Mouse (Mus musculus) embryonic facial prominence, embryonic 13.5 days (tissue): ENCODE measurements around the gene Atp8a2. TPM values are rescaled to one million over a fixed set of nuclear protein-coding genes. Genes with fewer than 3 reads are reported as not detected.
A peak's percentile ranks its signal among the peaks of the same experiment; 100 is the strongest.
"Not testable (repeated sequence)": the region's sequence is repeated elsewhere in the genome, so short reads cannot be mapped to it uniquely, and the experiment has no call there.

Source experiments
- ATAC-seq: fragments of 200-750 bp; cut with Nextera tagmentation; 2 replicates; pipeline ENCODE4 v1.8.0; 2017; ENCODE audit warnings: low read depth; ENCODE audit not compliant: insufficient number of reproducible peaks, insufficient read depth, low FRiP score, low TSS enrichment
- H3K27ac ChIP-seq: fragments of 300-500 bp; sonication (generic); 2 replicates; pipeline ENCODE4 v1.5.1; 2015; ENCODE audit warnings: moderate library complexity, mild to moderate bottlenecking, inconsistent platforms
- H3K27me3 ChIP-seq: fragments of 300-500 bp; sonication (generic); 2 replicates; pipeline ENCODE4 v1.6.1; 2015; ENCODE audit warnings: mild to moderate bottlenecking, inconsistent platforms
- H3K36me3 ChIP-seq: fragments of 300-500 bp; sonication (generic); 2 replicates; pipeline ENCODE4 v1.6.1; 2015; ENCODE audit warnings: mild to moderate bottlenecking, inconsistent platforms
- H3K4me1 ChIP-seq: fragments of 300-500 bp; sonication (generic); 2 replicates; pipeline ENCODE4 v1.6.1; 2015; ENCODE audit warnings: inconsistent platforms
- H3K4me2 ChIP-seq: fragments of 300-500 bp; sonication (generic); 2 replicates; pipeline ENCODE4 v1.6.1; 2015; ENCODE audit warnings: moderate library complexity, mild to moderate bottlenecking, inconsistent platforms
- H3K4me3 ChIP-seq: fragments of 300-500 bp; sonication (generic); 2 replicates; pipeline ENCODE4 v1.5.1; 2015; ENCODE audit warnings: mild to moderate bottlenecking, inconsistent platforms
- H3K9ac ChIP-seq: fragments of 300-500 bp; sonication (generic); 2 replicates; pipeline ENCODE4 v1.6.1; 2015; ENCODE audit warnings: mild to moderate bottlenecking, inconsistent platforms
- H3K9me3 ChIP-seq: fragments of 300-500 bp; sonication (generic); 2 replicates; pipeline ENCODE4 v1.6.1; 2016; ENCODE audit warnings: inconsistent platforms
- WGBS: fragments of 180-500 bp; shearing (Covaris S2); methylation state at CpG from one replicate; pipeline ENCODE4 v1.1.7; 2015; ENCODE audit warnings: mixed read lengths; 5-methylcytosine and 5-hydroxymethylcytosine counted together
- polyA plus RNA-seq: library from polyadenylated mRNA; unstranded; fragments of >200 nt; fragmentation: Nextera tagmentation; extraction: Ambion mirVana; gene quantifications from 2 replicates; pipeline ENCODE4 v1.2.1, GENCODE M21; 2015

Gene Atp8a2
- polyA plus RNA-seq, 1 experiment from 2014 or later = 3.1 TPM

DNA sequence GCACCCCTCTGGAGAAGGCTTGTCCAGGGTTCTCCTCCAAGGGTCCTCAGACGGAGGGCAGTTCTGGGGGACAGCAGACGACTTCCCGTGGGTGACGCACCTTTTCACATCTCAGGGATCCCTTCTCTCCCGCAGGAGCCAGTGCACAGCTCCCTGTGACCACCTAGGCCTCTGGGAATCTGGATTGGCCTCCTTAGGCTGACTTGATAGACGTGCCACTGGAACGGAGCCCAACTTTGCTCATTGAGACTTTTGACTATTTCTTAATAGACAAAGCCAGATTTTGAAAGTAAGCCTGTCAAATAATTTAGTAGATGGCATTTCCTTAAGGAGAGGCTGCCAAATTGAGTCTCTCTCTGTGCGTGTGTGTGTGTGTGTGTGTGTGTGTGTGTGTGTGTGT lies 570.3 kb downstream of the Atp8a2 start:
- Histone ChIP-seq H3K9ac (peak overlapping the region; percentile 77), H3K27ac (no peak overlapping the region), H3K4me3 (peak overlapping the region; percentile 62), H3K4me2 (peak overlapping the region; percentile 83), H3K27me3 (peaks cover 45% of the 10 kb centered on the region), H3K4me1 (peaks cover 34% of the 10 kb centered on the region), H3K36me3 (peaks cover 8% of the 10 kb centered on the region), H3K9me3 (no peaks in the 10 kb centered on the region)
- WGBS = 18% methylated on average over 8 of the region's 8 CpGs
- ATAC-seq = no peak

DNA sequence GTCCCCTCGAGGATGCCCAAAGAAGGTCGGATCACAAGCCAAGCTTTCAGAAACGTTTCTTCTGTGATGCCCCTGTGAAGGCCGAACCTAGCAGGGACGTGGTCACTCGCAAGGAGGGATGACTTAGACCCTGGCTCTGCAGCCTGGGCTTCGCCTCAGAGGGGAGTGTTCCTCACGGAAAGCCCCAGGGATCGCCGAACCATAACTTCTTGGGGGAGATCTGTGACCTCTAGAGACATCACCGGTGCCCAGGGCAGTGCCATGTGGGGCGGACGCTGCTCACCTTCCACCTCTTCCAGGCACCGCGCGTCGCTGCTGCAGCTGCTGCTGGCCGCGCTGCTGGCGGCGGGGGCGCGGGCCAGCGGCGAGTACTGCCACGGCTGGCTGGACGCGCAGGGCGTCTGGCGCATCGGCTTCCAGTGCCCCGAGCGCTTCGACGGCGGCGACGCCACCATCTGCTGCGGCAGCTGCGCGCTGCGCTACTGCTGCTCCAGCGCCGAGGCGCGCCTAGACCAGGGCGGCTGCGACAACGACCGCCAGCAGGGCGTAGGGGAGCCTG lies 571.1 kb downstream of the Atp8a2 start:
- Histone ChIP-seq H3K9ac (peak overlapping the region; percentile 77), H3K4me1 (peaks cover 34% of the 10 kb centered on the region), H3K4me2 (peak overlapping the region; percentile 83), H3K4me3 (peak overlapping the region; percentile 62), H3K27me3 (peaks cover 45% of the 10 kb centered on the region), H3K36me3 (peaks cover 8% of the 10 kb centered on the region), H3K27ac (peak overlapping the region; percentile 39; the same call in 1 of the 2 replicates), H3K9me3 (no peaks in the 10 kb centered on the region)
- no peak for ATAC-seq
- WGBS = under 1% methylated on average over 51 of the region's 51 CpGs

DNA sequence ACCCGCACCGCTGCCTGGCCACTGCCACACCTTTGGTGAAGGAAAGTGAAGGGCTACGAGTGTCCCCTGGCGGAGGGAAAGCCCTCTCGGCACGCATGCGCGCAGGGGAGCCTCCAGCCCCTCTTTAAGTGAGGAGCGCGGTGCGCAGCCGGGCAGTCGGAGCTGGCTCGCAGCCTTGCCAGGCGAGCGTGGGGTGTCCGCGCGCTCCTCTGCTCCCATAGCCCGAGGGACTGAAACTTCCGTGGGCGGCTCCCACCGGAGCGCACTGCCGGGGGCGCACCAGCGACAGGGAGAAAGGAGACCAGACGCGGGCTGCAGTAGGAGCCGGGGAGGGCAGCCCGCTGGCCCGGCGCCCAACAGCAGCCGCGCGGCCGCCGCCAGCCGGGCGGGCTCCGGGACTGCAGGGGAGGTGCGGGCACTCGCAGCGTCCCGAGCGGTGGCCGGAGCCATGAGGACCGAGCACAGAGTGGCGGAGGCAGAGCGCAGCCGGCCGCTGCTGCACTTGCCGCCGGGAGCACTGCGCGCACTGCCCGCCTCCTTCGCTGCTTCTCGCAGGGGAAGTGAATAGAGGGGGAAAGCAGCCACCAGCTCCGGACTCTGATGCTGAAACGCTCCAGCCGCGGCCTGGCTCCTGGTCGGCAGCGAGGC lies 571.7 kb downstream of the Atp8a2 start, which contains the start of gene Shisa2:
Gene Shisa2 (plus strand): TSS at position 151 of the 648 bp plus-strand sequence.
- Histone ChIP-seq H3K9ac (peak within 1 kb of the TSS; percentile 77), H3K9me3 (no peaks in the 10 kb centered on the region), H3K27me3 (peaks cover 45% of the 10 kb centered on the region), H3K27ac (peak within 1 kb of the TSS; percentile 39), H3K4me3 (peak within 1 kb of the TSS; percentile 62), H3K4me2 (peak within 1 kb of the TSS; percentile 83), H3K4me1 (peaks cover 34% of the 10 kb centered on the region), H3K36me3 (peaks cover 6% of the 10 kb centered on the region)
- peak; percentile 73; the same call in 1 of the 2 replicates for ATAC-seq
- under 1% methylated on average over 63 of the region's 65 CpGs for WGBS

DNA sequence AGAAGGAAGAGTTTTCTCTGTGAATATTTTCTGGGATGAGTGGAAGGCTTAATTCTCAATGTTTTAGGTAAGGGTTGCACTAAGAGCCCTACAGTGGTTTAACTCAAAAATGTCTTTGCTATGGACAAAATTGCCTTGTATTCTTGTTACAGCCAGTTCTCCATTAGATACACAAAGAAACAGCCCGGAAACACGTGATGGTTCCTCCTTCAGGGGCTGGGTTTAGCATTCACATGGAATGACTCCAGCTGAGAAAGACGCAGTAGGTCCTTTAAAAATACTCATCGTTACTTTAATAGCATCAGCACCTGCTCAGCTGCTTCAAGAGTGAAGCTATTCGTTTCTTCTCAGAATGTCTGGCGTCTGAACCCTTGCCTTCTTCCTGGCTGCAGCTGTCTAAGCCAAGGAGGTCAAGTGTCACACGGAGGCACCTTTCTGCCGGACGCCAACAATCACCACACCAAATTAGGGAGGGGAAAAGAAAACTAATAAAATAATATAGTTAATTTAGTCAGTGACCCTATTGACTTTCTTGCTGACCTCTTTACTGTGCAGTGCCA lies 572.6 kb downstream of the Atp8a2 start:
- 25% methylated on average over 9 of the region's 9 CpGs for WGBS
- Histone ChIP-seq H3K4me3 (peak overlapping the region; percentile 62), H3K27me3 (peaks cover 45% of the 10 kb centered on the region)

DNA sequence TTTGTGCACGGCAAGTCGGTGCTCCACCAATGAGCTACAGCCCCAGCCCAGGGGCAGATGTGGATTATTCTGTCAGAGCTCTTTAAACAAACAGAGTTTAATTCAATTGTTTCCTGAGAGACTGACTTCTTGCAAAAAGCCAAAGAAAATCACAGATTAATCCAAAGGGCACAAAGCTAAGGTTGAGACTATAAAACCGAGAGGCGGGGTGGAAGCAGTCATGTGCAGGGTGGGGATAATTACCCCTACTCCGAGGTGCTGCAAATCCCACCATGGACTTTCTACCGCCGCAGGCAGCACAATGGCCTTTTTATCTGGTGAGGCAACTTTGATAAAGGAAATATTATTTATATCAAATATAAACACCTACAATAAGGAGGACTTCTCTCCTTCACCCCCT lies 580.2 kb downstream of the Atp8a2 start:
- H3K27ac ChIP-seq = no peak overlapping the region
- no peaks in the 10 kb centered on the region for H3K4me1 ChIP-seq
- ATAC-seq = no peak
- no peak overlapping the region for H3K4me3 ChIP-seq
- H3K4me2 ChIP-seq = no peak overlapping the region
- 52% methylated on average over 7 of the region's 7 CpGs for WGBS
- H3K27me3 ChIP-seq = peaks cover 4% of the 10 kb centered on the region; the same call in 1 of the 2 replicates
- H3K9ac ChIP-seq = no peak overlapping the region
- no peaks in the 10 kb centered on the region for H3K36me3 ChIP-seq
- H3K9me3 ChIP-seq = no peaks in the 10 kb centered on the region

More for the DNA sequence above, 572.6 kb downstream of the Atp8a2 start:
- H3K36me3 ChIP-seq = no peaks in the 10 kb centered on the region
- peak overlapping the region; percentile 83 for H3K4me2 ChIP-seq
- H3K27ac ChIP-seq = no peak overlapping the region
- H3K9me3 ChIP-seq = no peaks in the 10 kb centered on the region
- ATAC-seq = no peak
- no peak overlapping the region for H3K9ac ChIP-seq
- peaks cover 34% of the 10 kb centered on the region for H3K4me1 ChIP-seq

DNA sequence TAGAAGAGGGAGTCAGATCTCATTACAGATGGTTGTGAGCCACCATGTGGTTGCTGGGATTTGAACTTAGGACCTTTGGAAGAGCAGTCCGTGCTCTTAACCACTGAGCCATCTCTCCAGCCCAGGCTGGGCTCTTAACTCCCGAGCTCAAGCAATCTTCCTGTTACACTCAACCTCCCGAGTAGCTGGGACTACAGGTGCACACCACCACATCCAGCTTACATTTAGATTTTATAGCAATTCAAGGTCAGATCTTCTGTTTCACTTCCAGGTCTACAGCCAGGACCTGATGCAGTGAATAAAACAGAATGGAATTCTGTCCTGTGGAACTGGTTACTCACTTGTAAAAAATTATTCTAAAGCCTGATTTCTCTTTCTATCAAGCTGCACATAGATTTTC lies 582.8 kb downstream of the Atp8a2 start:
- not testable (repeated sequence) for H3K36me3 ChIP-seq, H3K9ac ChIP-seq, H3K27ac ChIP-seq, H3K4me3 ChIP-seq, H3K27me3 ChIP-seq, ATAC-seq, H3K9me3 ChIP-seq, H3K4me2 ChIP-seq, H3K4me1 ChIP-seq
- 81% methylated on average over 3 of the region's 3 CpGs for WGBS

DNA sequence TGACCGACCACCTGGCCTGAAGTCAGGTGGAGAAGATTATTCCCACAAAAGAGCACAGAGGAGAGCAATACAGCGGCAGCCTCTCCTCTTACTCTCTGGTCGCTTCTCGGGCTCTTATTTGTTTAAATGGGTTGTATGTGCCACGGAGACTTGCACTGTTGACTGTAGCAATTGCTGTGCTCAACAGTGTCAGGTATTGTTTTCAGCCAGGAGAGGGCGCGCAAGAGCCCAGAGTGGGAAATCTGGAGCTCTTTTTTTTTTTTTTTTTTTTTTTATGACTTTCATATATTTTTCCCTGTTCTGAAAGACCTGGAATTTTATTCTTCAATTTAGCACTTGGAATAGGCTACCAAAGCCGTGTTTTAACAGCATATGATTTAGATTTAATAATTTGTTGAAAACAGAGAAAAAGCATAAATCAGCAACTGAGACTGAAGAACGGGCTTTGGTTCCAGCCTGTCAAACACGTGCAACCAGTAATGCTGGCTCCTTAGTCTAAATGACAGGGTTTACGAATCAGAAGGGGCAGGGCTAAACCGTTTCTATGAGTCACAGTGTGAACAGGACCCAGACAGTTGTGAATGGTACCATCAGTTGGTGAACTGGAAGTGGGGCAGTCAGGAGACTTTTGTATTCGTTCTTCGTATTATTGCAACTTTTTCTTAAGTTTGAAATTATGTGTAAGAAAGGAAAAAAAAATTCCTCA lies 583.9 kb downstream of the Atp8a2 start:
- no peak overlapping the region for H3K9ac ChIP-seq
- H3K4me3 ChIP-seq = no peak overlapping the region
- WGBS = 48% methylated on average over 14 of the region's 14 CpGs
- H3K27me3 ChIP-seq = peaks cover 4% of the 10 kb centered on the region; the same call in 1 of the 2 replicates
- H3K27ac ChIP-seq = no peak overlapping the region
- no peaks in the 10 kb centered on the region for H3K4me1 ChIP-seq
- H3K4me2 ChIP-seq = no peak overlapping the region
- H3K9me3 ChIP-seq = no peaks in the 10 kb centered on the region
- no peak for ATAC-seq
- H3K36me3 ChIP-seq = no peaks in the 10 kb centered on the region

DNA sequence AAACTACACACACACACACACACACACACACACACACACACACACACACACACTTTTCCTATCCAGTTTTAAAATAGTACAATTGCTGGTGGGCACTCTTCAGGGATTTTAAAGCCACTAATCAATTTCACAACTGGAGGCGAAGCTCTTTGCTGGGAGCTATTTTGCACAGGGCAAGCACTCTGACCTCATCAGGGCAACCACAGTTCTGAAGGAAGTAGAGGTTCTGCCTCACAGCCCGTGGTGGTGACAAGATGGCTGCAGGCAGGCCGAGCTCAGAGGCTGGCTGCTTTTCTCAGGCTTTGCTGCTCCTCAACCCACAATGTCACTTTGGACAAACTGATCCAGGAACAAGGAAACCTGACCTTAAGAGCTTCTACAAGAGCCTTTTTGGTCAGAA lies 590.0 kb downstream of the Atp8a2 start:
- no peaks in the 10 kb centered on the region for H3K36me3 ChIP-seq
- H3K27ac ChIP-seq = no peak overlapping the region
- 0 out of 2 replicates have a peak, but pooled peaks cover 6% of the 10 kb centered on the region for H3K27me3 ChIP-seq
- no peak for ATAC-seq
- H3K4me1 ChIP-seq = no peaks in the 10 kb centered on the region
- WGBS = 18% methylated on average over 3 of the region's 3 CpGs
- no peaks in the 10 kb centered on the region for H3K9me3 ChIP-seq
- H3K4me3 ChIP-seq = no peak overlapping the region
- no peak overlapping the region for H3K4me2 ChIP-seq
- H3K9ac ChIP-seq = no peak overlapping the region

DNA sequence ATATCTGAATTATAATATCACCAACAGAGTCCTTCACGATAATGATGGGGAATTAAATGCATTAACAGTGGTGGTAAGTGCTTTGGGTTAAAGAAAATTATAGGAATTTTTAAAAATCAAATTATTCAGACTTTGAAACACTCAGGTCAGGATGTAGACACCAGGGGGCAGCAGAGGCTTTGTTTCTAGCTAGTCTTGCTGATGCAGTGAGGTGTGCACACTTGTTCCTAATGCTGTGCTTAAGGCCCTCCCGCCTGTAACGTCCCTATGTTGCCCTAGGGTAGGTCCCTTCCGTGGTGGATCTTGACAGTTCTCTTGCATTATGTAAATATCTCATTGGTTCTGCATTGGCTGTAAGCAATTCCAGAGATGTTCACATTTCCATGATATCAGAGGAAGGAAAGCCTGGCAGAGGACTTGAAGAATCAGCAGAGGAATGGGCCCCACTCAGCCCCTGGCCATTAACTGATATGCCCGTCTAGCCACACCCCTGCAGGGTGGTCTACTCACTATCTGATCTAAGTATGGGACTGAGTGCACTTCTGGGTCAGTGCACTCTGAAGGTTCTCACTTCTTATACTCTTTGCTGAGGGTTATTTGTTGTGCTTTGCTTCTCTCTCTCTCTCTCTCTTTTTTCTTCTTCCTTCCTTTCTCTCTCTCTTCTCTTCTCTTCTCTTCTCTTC lies 591.2 kb downstream of the Atp8a2 start:
- H3K4me2 ChIP-seq = no peak overlapping the region
- no peaks in the 10 kb centered on the region for H3K36me3 ChIP-seq
- WGBS = 16% methylated on average over 5 of the region's 5 CpGs
- no peaks in the 10 kb centered on the region for H3K9me3 ChIP-seq
- H3K4me3 ChIP-seq = no peak overlapping the region
- no peaks in the 10 kb centered on the region for H3K4me1 ChIP-seq
- H3K27me3 ChIP-seq = 0 out of 2 replicates have a peak, but pooled peaks cover 6% of the 10 kb centered on the region
- no peak overlapping the region for H3K9ac ChIP-seq
- no peak for ATAC-seq
- no peak overlapping the region for H3K27ac ChIP-seq

DNA sequence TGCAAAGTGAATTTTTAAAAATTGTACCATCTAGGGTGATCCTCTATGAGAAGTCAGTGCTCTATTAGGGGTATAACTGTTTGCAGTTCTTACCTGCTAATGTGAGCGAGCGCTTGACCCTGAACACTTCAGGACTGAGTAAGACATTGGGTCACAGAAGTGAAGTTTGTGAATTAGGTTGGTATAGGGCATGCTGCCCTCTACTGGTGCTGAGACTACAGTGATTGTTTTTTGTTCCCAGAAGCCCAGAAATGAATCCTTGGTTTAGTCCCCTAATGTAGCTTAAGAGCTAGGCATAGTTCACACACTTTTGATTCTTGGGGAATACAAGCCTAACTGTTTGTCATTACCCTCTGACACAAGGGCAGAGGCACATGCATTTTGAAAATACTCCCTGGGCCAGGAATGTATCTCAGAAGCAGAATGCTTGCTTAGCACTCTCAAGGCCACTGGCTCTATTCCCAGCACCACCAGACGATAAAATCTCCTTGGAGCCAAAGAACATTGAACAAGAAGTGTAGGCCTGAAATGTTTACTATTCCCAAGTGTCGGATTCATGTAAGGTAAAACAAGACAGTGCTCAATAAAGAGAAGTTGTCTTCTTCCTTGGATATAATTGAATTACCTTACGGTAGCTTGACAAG lies 592.9 kb downstream of the Atp8a2 start:
- Histone ChIP-seq H3K9me3 (no peaks in the 10 kb centered on the region), H3K9ac (no peak overlapping the region), H3K4me2 (no peak overlapping the region), H3K27ac (no peak overlapping the region), H3K4me1 (no peaks in the 10 kb centered on the region), H3K27me3 (0 out of 2 replicates have a peak, but pooled peaks cover 6% of the 10 kb centered on the region), H3K36me3 (no peaks in the 10 kb centered on the region), H3K4me3 (no peak overlapping the region)
- WGBS = 72% methylated on average over 5 of the region's 5 CpGs
- no peak for ATAC-seq

DNA sequence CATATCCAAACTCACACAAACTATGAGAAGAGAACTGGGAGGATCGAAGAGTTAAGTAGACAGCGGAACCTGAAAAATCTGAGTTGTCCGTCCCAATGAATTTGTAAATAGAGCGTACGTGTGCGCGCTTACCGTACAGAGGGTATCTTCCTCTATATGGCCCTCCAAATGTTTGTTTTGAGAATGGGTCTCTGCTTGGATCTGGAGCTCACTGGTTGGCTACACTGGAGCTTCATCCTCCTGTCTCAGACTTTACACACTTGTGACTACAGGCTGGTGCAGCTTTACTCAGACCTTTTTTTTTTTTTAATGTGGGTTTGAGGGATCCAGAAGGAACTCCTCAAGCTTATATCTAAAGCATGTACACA lies 598.7 kb downstream of the Atp8a2 start:
- H3K9me3 ChIP-seq = no peaks in the 10 kb centered on the region
- H3K4me3 ChIP-seq = peak overlapping the region; percentile 97
- ATAC-seq = no peak
- H3K9ac ChIP-seq = peak overlapping the region; percentile 91
- 5% methylated on average over 8 of the region's 8 CpGs for WGBS
- peak overlapping the region; percentile 77 for H3K27ac ChIP-seq
- peak overlapping the region; percentile 89 for H3K4me2 ChIP-seq
- peaks cover 7% of the 10 kb centered on the region for H3K4me1 ChIP-seq
- H3K36me3 ChIP-seq = no peaks in the 10 kb centered on the region
- H3K27me3 ChIP-seq = 0 out of 2 replicates have a peak, but pooled peaks cover 6% of the 10 kb centered on the region
